Mouse (Mus musculus) subcutaneous adipose tissue, adult 2 months (tissue): ENCODE measurements around the gene Lipf. TPM values are rescaled to one million over a fixed set of nuclear protein-coding genes. Genes with fewer than 3 reads are reported as not detected.

Experiments used
- polyA plus RNA-seq: library from polyadenylated mRNA; depleted of rRNA; stranded (reverse); fragments of >200 nt; gene quantifications from 2 replicates; pipeline ENCODE4 v1.2.3, GENCODE M21; 2012; ENCODE audit warnings: low replicate concordance; rRNA removed

The Lipf gene
- polyA plus RNA-seq: 1.1 TPM in 1 of 2 replicates, not detected in the other

GRCm38 (mm10) chr19:33960887-33961286, at the start of gene Lipf:
Lipf (plus strand) TSS chr19:33961187.

GRCm38 (mm10) chr19:34008002-34008401, 47.0 kb downstream of the Lipf start, which contains the start of gene Lipk:
Lipk (plus strand) TSS chr19:34008290.

Other genes with a start within 250 kb of the Lipf start
- gene Lipo2, start 209.8 kb upstream of the Lipf start, polyA plus RNA-seq: 0.08 TPM in 1 of 2 replicates, not detected in the other
- 4.0 and 4.4 TPM in 2 replicates for gene Lipo3, start 199.2 kb upstream of the Lipf start, polyA plus RNA-seq
- not detected in 2 replicates for gene Lipo1, start 173.7 kb upstream of the Lipf start, polyA plus RNA-seq
- 0.12 TPM in 1 of 2 replicates, not detected in the other for gene Lipk, start 47.1 kb downstream of the Lipf start, polyA plus RNA-seq
- not detected in 2 replicates for gene Lipn, start 106.2 kb downstream of the Lipf start, polyA plus RNA-seq
- gene Lipm, start 139.7 kb downstream of the Lipf start, polyA plus RNA-seq: not detected in 2 replicates
- gene Ankrd22, start 204.9 kb downstream of the Lipf start, polyA plus RNA-seq: 0.12 TPM in 1 of 2 replicates, not detected in the other
- gene Stambpl1, start 231.0 kb downstream of the Lipf start, polyA plus RNA-seq: 10.6 and 14.7 TPM in 2 replicates